Mouse (Mus musculus) heart, embryonic 16.5 days (tissue): ENCODE measurements at regions not wholly inside any gene's neighbourhood (a gene's known extent, or its start where the extent isn't known, plus 50 kb on each side); places are given as distances from the start of the nearest gene placed in this dataset.

Experiments
- ATAC-seq: fragments of 200-750 bp; cut with Nextera tagmentation; replicated peaks from 2 replicates; pipeline ENCODE4 v1.8.0; 2017; ENCODE audit warnings: moderate number of reproducible peaks; ENCODE audit not compliant: insufficient read depth, low FRiP score; ENCODE audit errors: extremely low read depth
- H3K27ac ChIP-seq: fragments of 300-500 bp; sonication (generic); 2 replicates; pipeline ENCODE4 v1.5.1; 2014; ENCODE audit warnings: mild to moderate bottlenecking, low read length, control low read depth, moderate library complexity
- H3K27me3 ChIP-seq: fragments of 300-500 bp; sonication (generic); 2 replicates; pipeline ENCODE4 v1.6.1; 2014; ENCODE audit warnings: low read length, mixed read lengths; ENCODE audit not compliant: control insufficient read depth, insufficient read depth
- H3K36me3 ChIP-seq: fragments of 300-500 bp; sonication (generic); 2 replicates; pipeline ENCODE4 v1.6.1; 2014; ENCODE audit not compliant: control insufficient read depth, insufficient read depth
- H3K4me1 ChIP-seq: fragments of 300-500 bp; sonication (generic); 2 replicates; pipeline ENCODE4 v1.6.1; 2014; ENCODE audit warnings: low read length, mixed read lengths; ENCODE audit not compliant: control insufficient read depth, insufficient read depth
- H3K4me2 ChIP-seq: fragments of 300-500 bp; sonication (generic); 2 replicates; pipeline ENCODE4 v1.6.1; 2014; ENCODE audit warnings: low read depth, mild to moderate bottlenecking, control low read depth, low read length
- H3K4me3 ChIP-seq: fragments of 300-500 bp; sonication (generic); 2 replicates; pipeline ENCODE4 v1.5.1; 2014; ENCODE audit warnings: mild to moderate bottlenecking, control low read depth, low read length
- H3K9ac ChIP-seq: fragments of 300-500 bp; sonication (generic); 2 replicates; pipeline ENCODE4 v1.6.1; 2014; ENCODE audit warnings: low read length, control low read depth
- H3K9me3 ChIP-seq: fragments of 300-500 bp; sonication (generic); replicated peaks from 2 replicates; pipeline ENCODE4 v1.6.1; 2016; ENCODE audit warnings: low read length; ENCODE audit not compliant: control insufficient read depth
- WGBS: fragments of 180-500 bp; shearing (Covaris S2); extraction: QIAGEN DNeasy Blood & Tissue Kit; methylation state at CpG from one replicate; pipeline ENCODE4 v1.1.7; 2014; 5-methylcytosine and 5-hydroxymethylcytosine counted together

- Histone ChIP-seq H3K4me1 (no peaks in the 10 kb centered on the region), H3K9me3 (no peaks in the 10 kb centered on the region), H3K4me3 (no peak overlapping the region), H3K9ac (no peak overlapping the region), H3K27ac (no peak overlapping the region), H3K4me2 (no peak overlapping the region), H3K27me3 (no peaks in the 10 kb centered on the region), H3K36me3 (no peaks in the 10 kb centered on the region)
- WGBS, result 71% methylated on average over 1 of the region's 1 CpGs
- no peak for ATAC-seq
Measured at GRCm38 (mm10) chr4:5206394-5207099, 413.4 kb upstream of the Impad1 start.

- no peak for ATAC-seq
- H3K27me3 ChIP-seq, result no peaks in the 10 kb centered on the region
- no peak overlapping the region for H3K9ac ChIP-seq
- H3K27ac ChIP-seq, result no peak overlapping the region
- no peaks in the 10 kb centered on the region for H3K9me3 ChIP-seq
- no peaks in the 10 kb centered on the region for H3K4me1 ChIP-seq
- 85% methylated on average over 7 of the region's 7 CpGs for WGBS
- H3K4me3 ChIP-seq, result no peak overlapping the region
- no peaks in the 10 kb centered on the region for H3K36me3 ChIP-seq
- H3K4me2 ChIP-seq, result no peak overlapping the region
Measured at GRCm38 (mm10) chr4:5205328-5206208, 412.4 kb upstream of the Impad1 start.

- no peaks in the 10 kb centered on the region for H3K9me3 ChIP-seq
- H3K27me3 ChIP-seq, result no peaks in the 10 kb centered on the region
- H3K4me1 ChIP-seq, result no peaks in the 10 kb centered on the region
- no peak overlapping the region for H3K27ac ChIP-seq
- no peak for ATAC-seq
- no peak overlapping the region for H3K4me3 ChIP-seq
- H3K36me3 ChIP-seq, result no peaks in the 10 kb centered on the region
- no peak overlapping the region for H3K4me2 ChIP-seq
- WGBS, result 56% methylated on average over 3 of the region's 3 CpGs
- H3K9ac ChIP-seq, result no peak overlapping the region
Measured at GRCm38 (mm10) chr4:5194272-5194671, 401.1 kb upstream of the Impad1 start.

GRCm38 (mm10) chr4:5181591-5181990 is 388.4 kb upstream of the Impad1 start:
- Histone ChIP-seq H3K9me3 (no peaks in the 10 kb centered on the region), H3K36me3 (no peaks in the 10 kb centered on the region), H3K9ac (no peak overlapping the region), H3K4me1 (no peaks in the 10 kb centered on the region), H3K4me3 (no peak overlapping the region), H3K4me2 (no peak overlapping the region), H3K27me3 (no peaks in the 10 kb centered on the region), H3K27ac (no peak overlapping the region)
- WGBS, result 49% methylated on average over 1 of the region's 1 CpGs
- ATAC-seq, result no peak

GRCm38 (mm10) chr4:5178991-5179693 is 386.0 kb upstream of the Impad1 start:
- no peak overlapping the region for H3K4me3 ChIP-seq
- no peak for ATAC-seq
- H3K9ac ChIP-seq, result no peak overlapping the region
- H3K36me3 ChIP-seq, result no peaks in the 10 kb centered on the region
- H3K4me1 ChIP-seq, result no peaks in the 10 kb centered on the region
- H3K9me3 ChIP-seq, result no peaks in the 10 kb centered on the region
- WGBS, result 62% methylated on average over 11 of the region's 11 CpGs
- no peak overlapping the region for H3K4me2 ChIP-seq
- H3K27me3 ChIP-seq, result no peaks in the 10 kb centered on the region
- H3K27ac ChIP-seq, result no peak overlapping the region

- Histone ChIP-seq H3K4me3 (no peak overlapping the region), H3K9me3 (no peaks in the 10 kb centered on the region), H3K36me3 (no peaks in the 10 kb centered on the region), H3K27ac (no peak overlapping the region), H3K4me2 (no peak overlapping the region), H3K27me3 (no peaks in the 10 kb centered on the region), H3K4me1 (no peaks in the 10 kb centered on the region), H3K9ac (no peak overlapping the region)
- no peak for ATAC-seq
- WGBS, result 79% methylated on average over 1 of the region's 1 CpGs
Measured at GRCm38 (mm10) chr4:5165263-5165662, 372.1 kb upstream of the Impad1 start.

GRCm38 (mm10) chr4:5160931-5161330 is 367.8 kb upstream of the Impad1 start:
- no peak overlapping the region for H3K9ac ChIP-seq
- no peaks in the 10 kb centered on the region for H3K27me3 ChIP-seq
- WGBS, result 55% methylated on average over 1 of the region's 1 CpGs
- H3K9me3 ChIP-seq, result no peaks in the 10 kb centered on the region
- H3K36me3 ChIP-seq, result no peaks in the 10 kb centered on the region
- no peak for ATAC-seq
- no peak overlapping the region for H3K4me2 ChIP-seq
- no peak overlapping the region for H3K4me3 ChIP-seq
- no peak overlapping the region for H3K27ac ChIP-seq
- H3K4me1 ChIP-seq, result no peaks in the 10 kb centered on the region

GRCm38 (mm10) chr4:5130726-5131125 is 337.6 kb upstream of the Impad1 start:
- Histone ChIP-seq H3K9me3 (no peaks in the 10 kb centered on the region), H3K27me3 (no peaks in the 10 kb centered on the region), H3K27ac (no peak overlapping the region), H3K4me3 (no peak overlapping the region), H3K36me3 (no peaks in the 10 kb centered on the region), H3K9ac (no peak overlapping the region), H3K4me1 (no peaks in the 10 kb centered on the region), H3K4me2 (no peak overlapping the region)
- no peak for ATAC-seq
- WGBS, result 36% methylated on average over 3 of the region's 3 CpGs

GRCm38 (mm10) chr4:5126059-5126458 is 332.9 kb upstream of the Impad1 start:
- no peak overlapping the region for H3K27ac ChIP-seq
- H3K36me3 ChIP-seq, result no peaks in the 10 kb centered on the region
- H3K27me3 ChIP-seq, result no peaks in the 10 kb centered on the region
- H3K9me3 ChIP-seq, result no peaks in the 10 kb centered on the region
- H3K9ac ChIP-seq, result no peak overlapping the region
- 84% methylated on average over 2 of the region's 2 CpGs for WGBS
- no peak overlapping the region for H3K4me3 ChIP-seq
- no peak overlapping the region for H3K4me2 ChIP-seq
- no peak for ATAC-seq
- H3K4me1 ChIP-seq, result no peaks in the 10 kb centered on the region
